Mouse (Mus musculus): Measurements from ENCODE around the gene Exph5.

The Exph5 gene

DNA sequence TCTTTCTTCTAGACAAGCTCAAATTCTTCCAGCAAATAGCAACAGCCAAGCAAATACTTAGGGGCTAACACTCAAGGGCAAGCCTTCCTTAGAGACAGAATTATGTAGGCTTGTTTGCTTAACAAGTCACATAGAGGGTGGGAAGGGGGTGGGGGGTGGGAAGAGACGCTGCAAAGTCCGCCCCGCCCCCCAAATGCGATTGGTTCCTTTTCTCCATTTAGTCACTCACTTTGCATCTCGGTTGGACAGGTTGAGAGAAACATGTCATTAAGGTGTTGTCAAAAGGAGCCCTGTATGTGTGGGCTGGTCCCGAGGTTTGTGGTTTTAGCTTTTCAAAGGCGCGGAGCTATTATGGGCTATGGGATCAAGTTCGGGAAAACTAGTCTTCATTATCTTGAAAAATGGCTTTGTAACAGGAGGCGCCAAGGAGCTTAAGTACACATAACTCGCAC, at the start of gene Exph5:
Gene Exph5, plus strand, starts transcription at position 402 of the 452 bp plus-strand sequence.
- DNase-seq = no peak

DNA sequence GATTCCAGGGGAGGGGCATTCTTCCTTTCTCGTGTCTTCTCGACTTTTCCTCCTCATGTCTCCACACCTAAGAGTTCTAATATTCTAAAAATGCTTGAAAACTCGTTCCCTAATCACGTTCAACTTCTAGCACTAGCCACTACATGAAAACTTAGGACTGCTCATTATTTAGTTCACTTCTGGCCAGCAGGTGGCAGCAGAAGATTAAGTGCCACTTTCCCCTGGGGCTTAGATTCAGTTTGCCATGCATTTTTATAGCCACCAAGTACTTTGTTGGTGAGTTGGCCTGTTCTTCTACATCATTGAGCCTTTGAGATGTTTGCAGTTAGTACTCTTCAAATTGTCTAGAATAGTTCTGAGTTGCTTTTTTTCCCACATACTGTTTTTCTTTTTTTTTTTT, 47.1 kb upstream of the Exph5 start:
- peak; percentile 88 for DNase-seq

DNA sequence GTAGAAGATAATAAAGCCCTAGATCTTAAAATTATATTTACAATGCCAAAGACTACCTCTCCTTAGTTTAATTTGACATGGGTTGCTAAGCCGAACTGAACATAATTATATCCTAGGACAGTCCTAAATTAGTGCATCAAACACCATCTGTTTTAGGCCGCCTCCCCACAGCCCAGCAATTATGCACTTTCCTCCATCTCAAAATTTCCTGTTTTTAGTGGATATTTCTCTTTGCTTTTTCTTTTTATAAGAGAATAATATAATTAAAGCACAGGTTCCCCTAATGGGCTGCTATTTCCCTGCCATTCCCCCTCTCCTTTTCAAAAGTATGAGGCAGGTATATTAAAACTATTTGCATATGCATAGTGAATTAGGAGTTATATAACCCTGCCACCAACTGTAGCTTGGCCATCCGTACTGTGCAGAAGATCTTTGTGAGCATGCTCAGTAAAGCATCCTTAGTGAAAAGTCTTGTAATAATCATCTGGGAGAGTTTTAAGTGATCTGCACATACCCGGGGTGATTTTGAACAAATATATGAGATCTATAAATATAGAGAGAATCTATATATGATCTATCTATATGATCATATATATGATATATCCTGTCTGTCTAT, 44.7 kb upstream of the Exph5 start:
- peak; percentile 22 for DNase-seq

DNA sequence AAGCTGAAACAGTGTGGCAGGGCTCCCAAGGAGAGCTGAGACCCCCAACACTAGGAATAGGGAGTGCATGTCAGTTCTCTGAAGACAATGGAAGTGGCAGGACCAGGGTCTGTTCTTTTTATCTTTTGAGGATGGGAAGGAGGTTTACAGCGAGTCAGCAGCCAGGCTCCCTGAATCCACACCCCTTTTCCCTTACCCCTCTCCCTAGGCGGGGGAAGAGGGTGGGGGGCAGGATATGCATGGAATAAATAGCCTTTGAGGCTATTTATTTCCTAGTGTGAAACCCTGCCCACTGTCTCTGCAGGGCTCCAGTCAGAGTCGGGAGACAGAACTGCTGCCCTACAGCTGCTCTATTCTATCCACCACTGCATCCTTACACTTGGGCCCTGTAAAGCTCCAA, 43.7 kb upstream of the Exph5 start:
- DNase-seq = peak; percentile 77

DNA sequence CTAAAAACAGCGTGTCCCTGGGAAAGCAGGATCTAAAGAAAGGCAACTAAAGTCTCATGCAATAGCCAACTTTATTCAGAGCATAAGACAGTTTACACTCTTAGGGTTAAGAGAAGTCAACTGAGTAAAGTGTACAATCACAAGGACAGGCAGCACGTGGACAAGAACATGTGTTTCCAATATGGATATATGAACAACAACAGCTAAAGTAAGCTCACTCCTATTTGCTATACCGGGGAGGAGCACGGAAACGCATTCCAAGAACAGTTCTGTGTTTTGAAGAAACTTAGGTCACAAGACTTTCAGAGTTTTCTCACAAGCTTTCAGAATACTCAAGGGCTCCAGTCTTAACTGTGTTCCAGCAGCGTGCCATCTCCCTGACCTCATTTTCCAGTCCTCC, 43.3 kb upstream of the Exph5 start:
- peak; percentile 41 for DNase-seq

DNA sequence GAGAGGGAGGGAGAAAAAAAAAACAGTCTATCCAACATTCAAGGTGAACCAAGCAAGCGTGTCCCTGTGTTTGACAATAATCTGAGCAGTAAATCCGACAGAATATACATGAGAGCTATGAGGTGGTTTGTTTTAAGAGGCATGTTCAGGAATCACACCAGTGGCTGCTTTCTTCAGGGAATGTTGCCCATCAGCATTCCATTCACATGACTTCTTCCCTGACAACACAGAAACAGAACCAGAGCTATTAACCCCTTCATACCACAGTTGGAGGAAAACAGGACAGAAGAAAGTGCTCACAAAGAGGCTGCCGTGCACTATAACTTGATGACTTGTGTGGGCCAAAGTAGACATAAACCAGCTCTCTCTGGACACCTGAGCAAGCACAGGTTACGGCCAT, 37.1 kb upstream of the Exph5 start:
- peak; percentile 66 for DNase-seq

DNA sequence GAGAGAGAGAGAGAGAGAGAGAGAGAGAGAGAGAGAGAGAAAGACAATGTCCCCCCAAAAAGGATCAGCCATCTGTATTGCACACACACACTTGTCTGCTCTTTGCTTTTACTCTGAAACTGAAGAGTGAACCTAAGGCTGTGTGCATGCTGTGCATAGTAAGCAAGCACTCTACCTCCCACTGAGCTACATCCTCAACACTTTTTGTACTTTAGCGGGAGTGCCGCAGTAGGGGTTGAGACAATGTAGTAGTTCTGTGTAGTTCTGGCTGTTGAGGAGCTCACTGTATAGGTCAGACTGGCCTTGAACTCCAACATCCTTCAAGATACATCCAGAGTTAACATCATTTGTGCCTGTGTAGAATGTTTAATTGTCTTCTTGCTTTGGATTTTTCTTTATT, 35.9 kb upstream of the Exph5 start:
- no peak for DNase-seq

DNA sequence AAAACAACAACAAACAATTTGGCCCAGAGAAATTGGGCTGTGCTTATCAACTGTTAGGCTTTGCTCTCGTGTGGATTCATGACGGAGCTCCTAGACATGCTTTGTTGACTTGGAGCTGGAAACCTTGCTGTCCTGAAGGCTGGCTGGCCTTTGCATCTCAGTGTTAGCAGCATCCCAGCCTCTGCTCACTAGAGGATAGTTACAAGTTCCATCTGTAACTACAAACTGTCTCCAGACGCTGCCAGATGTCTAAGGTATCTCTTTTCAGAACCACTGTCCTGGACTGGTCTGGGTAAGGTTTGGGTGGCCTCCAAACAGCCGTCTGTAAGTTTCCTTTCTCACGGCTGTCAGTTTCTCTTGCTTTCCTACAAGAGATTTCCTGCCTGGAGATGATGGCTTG, 33.4 kb upstream of the Exph5 start:
- peak; percentile 88 for DNase-seq

DNA sequence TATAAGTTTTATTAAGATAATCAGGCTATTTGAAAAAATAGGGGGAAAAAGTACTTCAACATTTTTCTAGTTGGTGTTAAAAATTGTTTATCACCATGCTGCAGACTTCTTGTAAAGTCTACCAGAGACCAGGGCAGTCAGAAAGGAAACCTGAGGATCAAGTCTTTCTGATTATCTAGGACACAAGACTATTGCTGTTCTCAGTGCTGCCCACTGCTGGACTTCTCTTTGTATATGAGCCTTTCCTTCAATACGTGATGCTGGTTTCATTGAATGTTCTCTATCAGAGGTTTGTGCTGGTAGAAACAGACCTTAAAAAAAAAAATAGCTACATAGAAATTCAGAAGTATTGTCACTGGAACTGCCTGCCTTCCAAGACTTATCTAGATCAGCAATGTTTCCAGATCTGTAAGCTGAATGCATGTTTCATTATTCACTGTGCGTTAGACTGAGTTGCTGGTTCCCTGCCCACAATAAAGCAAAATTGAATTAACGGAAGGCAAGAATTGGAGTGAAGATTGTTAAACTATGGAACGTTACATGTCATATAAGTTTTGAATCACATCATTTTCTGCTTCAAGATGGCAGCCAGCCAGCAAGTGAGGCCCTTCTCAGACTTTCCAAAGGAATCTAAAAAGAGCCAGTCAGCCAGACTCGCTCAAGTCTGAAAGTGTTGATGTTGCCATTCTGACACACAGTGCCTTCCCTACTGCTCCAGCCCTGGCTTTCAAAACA, 32.6 kb upstream of the Exph5 start:
- DNase-seq = no peak

DNA sequence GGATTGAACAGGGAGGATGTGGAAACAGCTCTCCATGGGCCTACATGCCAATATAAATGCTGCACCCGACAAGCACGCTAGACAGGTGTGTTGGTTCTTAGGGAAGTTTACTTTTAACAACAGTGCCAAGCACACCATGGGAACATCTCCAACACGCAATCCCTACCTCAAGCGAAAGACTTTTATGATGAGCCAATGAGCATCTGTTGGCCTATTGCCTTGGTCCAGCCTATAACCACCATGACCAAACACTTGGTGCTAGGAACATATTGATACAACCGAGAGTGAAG, 32.1 kb upstream of the Exph5 start:
- DNase-seq = no peak

DNA sequence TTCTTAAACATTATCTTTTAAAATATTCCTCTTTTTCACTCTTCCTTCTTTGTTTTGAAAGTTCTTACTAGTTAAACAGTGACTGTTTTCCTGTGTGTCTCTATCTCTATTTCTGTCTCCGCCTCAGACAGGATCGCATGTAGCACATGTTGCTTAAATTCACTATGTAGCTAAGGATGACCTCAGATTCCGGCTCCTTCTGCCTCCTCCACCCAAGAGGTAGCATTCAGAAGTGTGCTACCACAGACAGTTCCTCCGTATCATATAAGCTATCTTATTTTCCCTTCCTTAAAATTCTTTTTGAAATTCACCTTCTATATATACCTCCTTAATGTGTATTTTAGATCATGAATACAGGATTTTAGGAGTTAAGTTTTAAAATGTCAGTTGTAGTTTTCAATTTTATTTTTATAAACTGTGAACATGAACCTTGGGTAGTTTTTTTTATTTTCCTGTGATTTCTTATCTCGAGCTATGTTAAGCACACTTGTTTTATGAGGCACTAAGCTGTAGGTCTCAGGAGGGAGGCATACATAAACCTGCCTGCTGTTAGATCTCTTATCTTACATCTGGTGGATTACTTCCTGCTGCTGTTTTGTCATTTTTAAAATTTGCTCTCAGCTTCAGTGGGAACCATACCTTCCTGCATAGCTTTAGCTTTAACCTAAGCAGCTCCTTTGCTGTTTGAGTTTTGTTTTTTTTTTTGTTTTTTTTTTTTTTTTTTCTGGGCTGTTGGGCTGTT, 30.0 kb upstream of the Exph5 start:
- peak; percentile 46 for DNase-seq

DNA sequence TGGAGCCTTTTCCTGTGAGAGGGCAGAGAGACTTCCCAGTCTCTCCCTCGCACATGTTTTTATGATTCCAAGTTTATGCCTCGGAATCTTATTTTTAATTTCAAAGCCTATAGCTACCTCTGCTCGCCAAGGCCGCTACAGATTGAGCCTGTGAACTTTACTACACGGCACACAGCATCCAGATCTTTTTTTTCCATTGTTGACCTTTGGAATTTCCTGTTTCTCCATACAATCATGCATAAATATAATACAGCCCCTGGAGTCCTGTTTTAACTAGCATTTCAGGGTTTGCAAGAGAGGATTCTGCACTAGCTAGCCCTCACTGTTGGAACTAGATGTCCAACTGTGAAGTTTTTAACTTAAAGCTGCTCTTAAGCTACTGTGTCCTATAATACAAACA, 29.3 kb upstream of the Exph5 start:
- no peak for DNase-seq

DNA sequence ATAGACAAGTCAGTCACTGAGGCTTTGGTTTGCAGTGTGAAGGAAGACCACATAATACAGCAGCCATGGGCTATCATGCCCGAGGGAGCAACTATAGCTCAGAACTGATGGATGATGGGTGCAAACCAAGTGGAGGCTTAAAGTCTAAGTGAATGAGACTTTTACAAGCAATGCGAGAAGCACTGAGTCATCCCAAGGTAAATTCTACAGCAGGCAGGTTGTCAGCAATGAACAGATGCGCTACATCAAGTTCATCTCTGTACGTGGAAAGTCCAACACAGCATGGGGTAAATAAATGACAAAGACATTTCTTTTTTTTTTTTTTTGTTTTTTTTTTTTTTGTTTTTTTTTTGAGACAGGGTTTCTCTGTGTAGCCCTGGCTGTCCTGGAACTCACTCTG, 28.8 kb upstream of the Exph5 start:
- DNase-seq = peak; percentile 28

DNA sequence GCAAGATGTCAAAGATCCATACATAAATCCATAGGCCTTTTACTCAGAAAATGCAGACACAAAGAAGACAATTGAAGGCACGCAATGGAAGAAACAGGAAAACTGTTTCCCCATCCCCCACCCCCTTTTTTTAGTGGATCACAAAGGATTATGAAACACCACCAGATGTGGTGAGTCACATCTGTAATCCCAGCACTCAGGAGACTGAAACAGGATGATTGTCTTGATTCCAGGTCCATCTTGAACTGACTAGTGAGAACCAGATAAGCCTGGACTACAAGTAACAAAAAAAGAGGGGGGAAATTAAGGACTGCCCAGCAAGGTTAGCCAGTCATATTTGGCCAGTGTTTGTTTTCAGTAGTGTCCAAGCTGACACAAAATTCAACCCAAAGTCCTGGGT, 25.1 kb upstream of the Exph5 start:
- DNase-seq = peak; percentile 78

DNA sequence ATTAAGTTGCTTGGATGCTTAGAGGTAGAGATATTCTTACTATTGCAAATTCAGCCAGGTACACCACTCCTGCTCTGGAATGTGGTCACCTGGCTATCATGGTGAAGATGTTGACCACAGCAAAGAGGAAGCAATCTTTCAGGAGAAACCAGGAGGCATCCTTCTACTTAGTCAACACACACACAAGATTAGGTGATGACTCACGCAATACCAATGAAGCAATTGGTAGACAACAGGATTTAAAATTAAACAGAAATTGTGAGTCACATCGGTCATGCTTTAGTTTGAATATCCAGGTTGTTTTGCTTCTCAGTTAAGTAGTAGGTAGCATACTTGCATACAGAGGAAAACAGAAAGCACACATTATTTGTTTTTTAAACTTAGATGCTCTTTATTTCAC, 22.5 kb upstream of the Exph5 start:
- DNase-seq = peak; percentile 14

DNA sequence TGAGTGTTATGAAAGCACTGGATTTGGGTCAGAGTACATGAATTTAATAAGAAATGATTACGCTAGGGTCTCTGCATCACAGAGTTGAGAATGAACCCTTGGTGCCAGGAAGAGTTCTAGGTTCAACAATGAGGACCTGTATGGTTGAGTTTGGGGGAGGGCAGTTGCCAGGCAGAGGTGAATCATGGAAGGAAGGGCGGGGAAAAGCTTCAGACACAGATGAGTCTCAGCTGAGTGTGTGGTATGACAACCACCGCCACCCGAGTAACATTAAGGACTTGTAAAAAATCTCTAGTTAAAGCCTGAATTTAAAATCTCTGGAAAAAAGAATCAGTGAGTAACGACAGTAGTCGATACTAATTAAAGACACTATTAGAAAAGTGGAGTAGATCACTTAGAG, 14.7 kb upstream of the Exph5 start:
- peak; percentile 29 for DNase-seq

DNA sequence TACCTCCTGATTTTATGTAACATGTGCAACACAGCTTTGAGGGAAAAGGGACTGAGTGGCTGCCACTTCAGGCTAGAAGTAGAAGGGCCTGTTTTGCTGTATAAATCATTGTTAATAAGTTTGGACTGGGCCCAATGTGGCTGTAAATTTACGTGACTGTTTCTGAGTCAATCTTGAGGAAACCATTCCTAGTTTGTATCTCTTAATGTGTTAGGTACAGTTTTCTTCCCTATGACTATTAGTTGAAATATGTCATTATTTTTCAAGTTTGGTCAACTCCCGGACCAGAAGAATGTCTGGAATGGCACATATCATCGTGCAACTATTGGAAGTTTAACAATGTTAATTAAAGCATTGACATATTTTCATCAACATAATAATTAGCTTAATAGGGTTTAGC, 11.5 kb upstream of the Exph5 start:
- no peak for DNase-seq

DNA sequence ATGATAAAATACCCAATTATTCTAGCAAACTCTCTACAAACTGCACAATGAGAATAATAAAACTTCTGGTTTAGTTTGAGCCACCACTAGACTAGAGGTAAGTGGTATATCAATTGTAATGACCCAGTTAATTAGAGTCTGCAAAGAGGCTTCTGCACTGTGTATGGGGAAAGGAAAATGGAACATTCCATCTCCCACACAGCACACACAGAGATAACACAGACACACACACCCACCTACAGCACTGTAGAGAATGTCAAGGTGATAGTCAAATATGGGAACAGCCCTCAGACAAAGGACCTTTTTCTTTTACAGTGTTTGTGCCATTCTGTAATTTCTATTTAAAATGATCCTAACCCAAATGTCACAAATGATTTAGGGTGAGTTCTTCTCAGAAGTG, 8.6 kb upstream of the Exph5 start:
- no peak for DNase-seq

DNA sequence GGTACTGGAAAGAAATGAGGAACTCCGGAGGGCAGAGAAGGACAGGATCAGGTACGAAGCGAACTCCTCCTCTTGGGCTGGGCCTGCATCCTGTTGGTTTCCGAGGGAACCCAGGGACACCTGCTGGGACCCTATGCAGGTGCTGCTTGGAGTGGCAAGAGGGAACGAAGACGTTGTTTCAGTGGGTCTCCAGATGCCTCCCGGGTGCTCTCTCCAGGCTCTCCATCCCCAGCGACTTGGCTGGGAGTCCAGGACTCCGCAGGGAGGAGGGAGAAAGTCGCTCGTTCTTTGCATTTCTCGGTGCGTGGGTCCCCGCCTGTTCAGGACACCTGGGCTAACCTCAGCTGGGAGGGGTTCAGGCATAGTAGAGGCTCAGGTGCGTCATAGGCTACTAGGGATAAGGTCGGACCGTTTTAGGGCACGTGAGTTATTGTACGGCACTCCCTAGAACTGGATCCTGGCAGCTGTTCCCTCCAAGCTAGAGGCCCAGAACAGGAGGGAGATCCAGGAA, 386 bp downstream of the Exph5 start:
- peak; percentile 81 for DNase-seq

DNA sequence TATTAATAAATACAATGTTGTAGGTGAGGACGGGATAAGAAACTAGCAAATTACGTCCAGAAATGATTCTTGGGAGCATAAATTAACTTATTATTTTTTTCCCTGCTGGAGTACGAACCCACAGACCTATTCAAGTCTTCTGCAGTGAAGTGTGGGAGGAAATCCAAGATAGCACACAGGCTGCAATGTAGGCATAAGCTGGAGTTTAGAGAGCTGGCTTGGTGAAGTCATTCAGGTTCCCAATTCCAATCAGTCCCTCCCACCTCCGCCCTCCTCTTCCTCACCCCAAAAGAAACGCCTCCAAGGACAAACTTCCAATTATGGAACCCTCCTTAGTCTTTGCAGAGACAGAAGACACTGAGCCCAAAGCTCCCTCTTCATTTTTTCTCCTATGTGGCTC, 945 bp downstream of the Exph5 start:
- DNase-seq = no peak

DNA sequence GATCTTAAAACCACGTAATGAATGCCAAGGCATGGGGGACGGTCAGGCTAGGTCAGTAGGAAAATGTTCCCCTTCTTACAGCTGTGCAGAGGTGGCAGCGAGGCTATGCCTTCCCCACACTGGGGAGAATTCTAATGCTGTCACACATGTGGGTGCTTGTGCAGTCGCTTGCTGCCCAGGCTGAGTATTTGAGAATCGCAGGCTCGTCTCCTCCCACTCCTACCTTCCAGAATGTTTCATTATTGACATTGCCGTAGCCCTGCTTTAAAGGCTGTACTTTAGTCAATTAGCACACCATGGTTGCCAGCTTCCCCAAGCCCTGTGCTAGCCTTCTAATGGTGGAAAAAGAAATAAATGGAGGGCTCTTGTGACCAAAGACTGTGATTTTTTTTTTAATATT, 6.4 kb downstream of the Exph5 start:
- DNase-seq = peak; percentile 75

DNA sequence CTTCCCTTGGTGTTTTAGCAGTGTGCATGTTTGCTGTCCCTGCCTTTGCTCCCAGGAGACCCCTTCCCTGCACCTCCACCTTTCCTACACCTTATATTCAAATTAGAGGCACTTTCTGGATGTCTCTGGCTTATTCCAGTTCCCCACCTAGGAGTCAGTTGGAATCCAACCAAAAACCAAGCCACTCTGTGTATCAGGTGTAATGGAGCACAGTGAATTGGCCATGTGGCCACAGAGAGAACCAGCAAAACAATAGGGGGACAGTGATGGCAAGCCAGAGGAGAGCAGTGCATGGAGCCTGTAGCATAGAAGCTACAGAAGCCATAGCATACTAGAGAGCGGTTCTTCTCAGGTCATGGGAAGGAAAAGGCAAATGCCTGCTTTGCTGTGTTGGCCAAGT, 11.5 kb downstream of the Exph5 start:
- DNase-seq = no peak

DNA sequence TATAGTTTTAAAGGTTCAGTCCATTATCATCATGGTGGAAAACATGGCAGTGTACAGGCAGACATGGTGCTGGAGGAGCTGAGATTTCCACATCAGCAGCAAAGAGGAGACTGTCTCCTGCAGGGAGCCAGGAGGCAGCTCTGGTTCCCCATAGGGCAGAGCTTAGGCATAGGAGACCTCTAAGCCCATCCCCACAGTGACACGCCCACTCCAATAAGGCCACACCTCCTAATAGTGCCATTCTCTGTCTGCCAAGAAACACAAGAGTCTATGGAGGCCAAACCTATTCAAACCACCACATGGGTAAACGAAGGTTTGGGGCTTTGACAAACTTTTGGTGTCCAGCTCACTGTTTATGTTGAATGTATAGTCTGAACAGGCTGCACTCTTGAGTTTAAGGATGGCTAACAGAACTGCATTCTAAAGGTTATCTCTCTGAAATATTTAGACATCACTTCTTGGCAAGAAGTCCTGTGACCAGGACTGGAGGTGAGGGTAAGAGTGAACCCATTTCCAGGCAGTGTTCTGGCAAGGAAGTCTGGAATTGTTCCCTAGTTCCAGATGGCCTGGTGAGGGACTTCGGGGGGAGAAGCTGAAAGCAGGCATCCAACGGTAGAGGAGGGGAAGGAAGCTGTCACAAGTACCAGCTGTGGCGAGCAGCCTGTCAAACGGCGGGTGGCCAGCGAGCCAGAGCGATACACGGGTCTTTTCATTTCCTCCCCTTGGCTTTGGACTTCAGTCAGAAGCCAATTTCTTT, 19.6 kb downstream of the Exph5 start:
- peak; percentile 89 for DNase-seq

All from heart, adult 11 months (tissue).